Mouse (Mus musculus) left cerebral cortex, adult 18-20 months (tissue): ENCODE data around the gene Appl1. TPM values are rescaled to one million over a fixed set of nuclear protein-coding genes. Genes with fewer than 3 reads are reported as not detected.
A peak's percentile ranks its signal among the peaks of the same experiment; 100 is the strongest.
"Not testable (repeated sequence)": the region's sequence is repeated elsewhere in the genome, so short reads cannot be mapped to it uniquely, and the experiment has no call there.

Experiments
- DNase-seq, 2 experiments: peaks; one replicate each; pipeline ENCODE4 v3.0.0; 2021 to 2022; ENCODE audit warnings: low spot score in 2 of 2, mixed read lengths in 1 of 2
- total RNA-seq, 2 experiments: library from RNA; stranded (reverse); gene quantifications; 2 replicates each; pipeline ENCODE4 v1.2.3; 2021

Appl1 gene
- total RNA-seq, 2 experiments from 2014 or later: 65.7 to 70.5 TPM

- DNase-seq: peak; percentile 62 to 78
Observed at GRCm38 (mm10) chr14:26969856-26970407, 1.1 kb downstream of the Appl1 start.

GRCm38 (mm10) chr14:26969164-26969563 lies 1.9 kb downstream of the Appl1 start:
- DNase-seq: no peak

GRCm38 (mm10) chr14:26960518-26960917 lies 10.5 kb downstream of the Appl1 start:
- DNase-seq: no peak

- DNase-seq: not testable (repeated sequence)
Observed at GRCm38 (mm10) chr14:26956139-26956538, 14.9 kb downstream of the Appl1 start.

GRCm38 (mm10) chr14:26935558-26935957 lies 35.5 kb downstream of the Appl1 start:
- no peak for DNase-seq

GRCm38 (mm10) chr14:26934891-26935290 lies 36.1 kb downstream of the Appl1 start:
- no peak for DNase-seq

GRCm38 (mm10) chr14:26923702-26924421 lies 47.2 kb downstream of the Appl1 start:
- no peak for DNase-seq

GRCm38 (mm10) chr14:26919310-26919709 lies 51.7 kb downstream of the Appl1 start:
- no peak for DNase-seq

GRCm38 (mm10) chr14:26913681-26914268 lies 57.3 kb downstream of the Appl1 start:
- DNase-seq: peak; percentile 9 to 40

GRCm38 (mm10) chr14:26911826-26912225 lies 59.2 kb downstream of the Appl1 start:
- DNase-seq: no peak

- DNase-seq: no peak
Observed at GRCm38 (mm10) chr14:26911201-26911600, 59.8 kb downstream of the Appl1 start.

- not testable (repeated sequence) for DNase-seq
Observed at GRCm38 (mm10) chr14:26910461-26910860, 60.6 kb downstream of the Appl1 start.

GRCm38 (mm10) chr14:26907401-26907800 lies 63.6 kb downstream of the Appl1 start:
- DNase-seq: no peak

- peak; percentile 9 to 20 for DNase-seq
Observed at GRCm38 (mm10) chr14:26900893-26901292, 70.1 kb downstream of the Appl1 start.

- no peak for DNase-seq
Observed at GRCm38 (mm10) chr14:26899490-26899889, 71.5 kb downstream of the Appl1 start.

- no peak for DNase-seq
Observed at GRCm38 (mm10) chr14:26894392-26894791, 76.6 kb downstream of the Appl1 start, which contains the start of gene Asb14. TSS of gene Asb14 (plus strand) at chr14:26894557.

- no peak for DNase-seq
Observed at GRCm38 (mm10) chr14:26890777-26891176, 80.3 kb downstream of the Appl1 start.

- no peak for DNase-seq
Observed at GRCm38 (mm10) chr14:26887244-26887643, 83.8 kb downstream of the Appl1 start.

GRCm38 (mm10) chr14:26881700-26882099 lies 89.3 kb downstream of the Appl1 start:
- no peak for DNase-seq

- DNase-seq: no peak
Observed at GRCm38 (mm10) chr14:26879976-26880375, 91.1 kb downstream of the Appl1 start.

- no peak for DNase-seq
Observed at GRCm38 (mm10) chr14:26878756-26879155, 92.3 kb downstream of the Appl1 start.
